Mouse (Mus musculus): ENCODE results near the gene Ndufb7.

- no peak for TF ChIP-seq FLI1 (IDR thresholded peaks at IDR 0.05; ENCODE audit: low read length)
- no peak for TF ChIP-seq GATA1 (IDR thresholded peaks at IDR 0.05; ENCODE audit: borderline replicate concordance, low read length)
These were observed 22.4 kb downstream of the Ndufb7 start for GRCm38 (mm10) chr8:83588886-83589285.
